Comparison of ENCODE assay signal across 1 mouse cellular context in the genomic region with DNA sequence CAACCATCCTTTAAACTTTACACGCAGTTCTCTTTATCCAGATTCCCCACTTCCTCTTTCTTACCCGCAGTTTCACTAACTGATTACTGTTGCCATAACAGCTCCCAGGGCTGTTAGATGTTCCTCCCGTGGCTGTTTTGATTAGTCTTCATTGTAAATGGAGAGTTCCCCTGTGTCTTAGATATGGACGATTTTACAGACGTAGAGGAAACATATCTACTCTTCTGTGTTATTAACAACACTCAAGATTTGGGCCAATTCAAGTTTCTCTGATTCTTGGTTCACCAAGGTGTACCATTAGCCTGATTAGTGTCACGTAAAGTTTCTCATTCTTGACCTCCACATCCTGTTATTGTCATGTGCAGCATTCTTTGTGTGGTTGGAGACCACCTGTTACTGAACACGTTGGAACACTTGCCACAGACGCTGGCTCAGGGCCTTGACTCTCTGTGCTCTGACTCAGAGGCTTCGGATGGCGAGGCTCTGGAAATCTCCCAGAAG.
TF ChIP-seq lines count a peak whose summit lies in the region.

No protein-coding gene starts in this region.

TF ChIP-seq in CH12.LX, 34 proteins besides CTCF, POLR2A, EP300 and RAD21 (continued from another document):
- no peak; the same call in 1 of the 2 replicates for TF ChIP-seq MAFK (IDR thresholded peaks at IDR 0.05; ENCODE audit: insufficient replicate concordance, low read length)
- peak; percentile 50; the same call in 1 of the 2 replicates for TF ChIP-seq CHD1 (IDR thresholded peaks at IDR 0.05; ENCODE audit: low read depth, low read length)
- TF ChIP-seq UBTF (IDR thresholded peaks at IDR 0.05; ENCODE audit: low read depth, low read length), result no peak
- no peak for TF ChIP-seq ZKSCAN1 (IDR thresholded peaks at IDR 0.05; ENCODE audit: borderline replicate concordance, low read depth, low read length)
- TF ChIP-seq NRF1 (IDR thresholded peaks at IDR 0.05; ENCODE audit: low read depth, low read length), result no peak
- TF ChIP-seq TBP (conservative IDR thresholded peaks at IDR 0.05; ENCODE audit: low read depth, low read length), result no peak
- TF ChIP-seq KAT2A (IDR thresholded peaks at IDR 0.05; ENCODE audit: insufficient replicate concordance, low read length), result no peak
- 0 out of 2 replicates have a peak, but pooled peaks have one; percentile 25 for TF ChIP-seq E2F4 (IDR thresholded peaks at IDR 0.05; ENCODE audit: insufficient replicate concordance, low read depth, low read length)
